Mouse (Mus musculus) layer of hippocampus, postnatal 36 days (tissue): ENCODE measurements around the gene Fam126a. TPM values are rescaled to one million over a fixed set of nuclear protein-coding genes. Genes with fewer than 3 reads are reported as not detected.
A peak's percentile ranks its signal among the peaks of the same experiment; 100 is the strongest.
"Not testable (repeated sequence)": the region's sequence is repeated elsewhere in the genome, so short reads cannot be mapped to it uniquely, and the experiment has no call there.

ENCODE experiments used
- DNase-seq, 2 experiments: peaks; one replicate each; pipeline ENCODE4 v3.0.0; 2022
- total RNA-seq, 2 experiments: library from RNA; stranded (reverse); gene quantifications; 2 replicates each; pipeline ENCODE4 v1.2.3; 2021

The Fam126a gene
- total RNA-seq, 2 experiments from 2014 or later, result 28.1 to 28.7 TPM

DNA sequence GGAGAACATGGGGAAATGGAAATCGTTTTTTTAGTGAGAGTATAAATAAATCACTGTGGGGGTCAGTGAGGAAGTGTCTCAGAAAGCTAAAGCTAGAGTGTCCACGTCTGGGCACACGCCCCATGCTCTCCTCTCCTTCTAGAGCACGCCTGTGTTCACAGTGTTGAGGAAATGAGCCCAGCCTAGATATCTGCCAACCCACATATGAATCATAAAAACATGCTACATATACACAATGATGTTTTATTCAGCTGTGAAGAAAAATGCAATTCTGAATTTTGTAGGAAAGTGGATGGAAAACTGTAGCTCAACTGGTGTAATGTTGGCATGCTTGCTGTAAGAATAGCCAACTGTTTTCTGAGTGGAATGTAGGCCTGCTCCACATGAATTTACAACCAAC is 130.3 kb downstream of the Fam126a start:
- no peak for DNase-seq

DNA sequence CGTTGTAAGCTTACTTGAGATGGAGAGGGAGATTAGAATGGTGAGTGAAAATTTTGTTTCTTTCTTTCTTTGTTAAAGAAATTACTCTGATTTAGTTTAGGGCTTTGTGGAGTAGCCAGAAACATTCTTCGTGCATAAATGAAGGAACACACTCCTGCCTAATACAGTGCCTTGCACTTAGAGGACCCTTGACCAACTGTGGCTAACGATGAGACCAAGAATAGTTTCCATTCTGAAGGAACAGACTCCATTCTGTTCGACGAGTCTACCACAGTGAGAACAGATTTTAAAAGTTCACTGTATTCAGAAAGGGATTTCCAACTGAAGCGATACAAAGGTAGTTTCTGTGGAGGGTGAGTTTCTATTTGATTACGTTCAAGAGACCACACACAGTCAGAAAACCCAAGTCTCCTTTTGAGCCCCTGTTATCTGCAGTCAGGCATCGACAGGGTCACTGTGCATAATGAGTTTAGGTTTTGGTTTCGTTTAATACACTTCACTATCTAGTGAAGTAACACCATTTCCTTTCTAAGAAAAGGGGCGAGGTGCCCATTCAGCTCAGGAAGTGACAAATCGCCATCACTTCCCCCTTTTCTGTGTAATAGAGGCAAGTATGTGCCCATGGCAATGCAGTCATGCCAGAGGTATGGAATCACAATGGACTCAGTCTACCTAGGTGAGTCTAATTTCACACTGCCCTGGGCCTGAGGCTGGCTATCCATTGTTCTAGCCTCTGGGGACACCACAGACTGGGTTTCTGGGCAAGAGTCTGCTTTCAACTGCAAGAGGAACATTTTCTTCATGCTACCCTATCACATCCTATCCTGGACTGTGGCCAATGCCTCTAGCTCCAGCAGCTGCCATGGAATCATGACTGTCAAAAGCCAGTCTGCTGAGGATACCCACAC is 136.4 kb downstream of the Fam126a start:
- peak; percentile 46 for DNase-seq

DNA sequence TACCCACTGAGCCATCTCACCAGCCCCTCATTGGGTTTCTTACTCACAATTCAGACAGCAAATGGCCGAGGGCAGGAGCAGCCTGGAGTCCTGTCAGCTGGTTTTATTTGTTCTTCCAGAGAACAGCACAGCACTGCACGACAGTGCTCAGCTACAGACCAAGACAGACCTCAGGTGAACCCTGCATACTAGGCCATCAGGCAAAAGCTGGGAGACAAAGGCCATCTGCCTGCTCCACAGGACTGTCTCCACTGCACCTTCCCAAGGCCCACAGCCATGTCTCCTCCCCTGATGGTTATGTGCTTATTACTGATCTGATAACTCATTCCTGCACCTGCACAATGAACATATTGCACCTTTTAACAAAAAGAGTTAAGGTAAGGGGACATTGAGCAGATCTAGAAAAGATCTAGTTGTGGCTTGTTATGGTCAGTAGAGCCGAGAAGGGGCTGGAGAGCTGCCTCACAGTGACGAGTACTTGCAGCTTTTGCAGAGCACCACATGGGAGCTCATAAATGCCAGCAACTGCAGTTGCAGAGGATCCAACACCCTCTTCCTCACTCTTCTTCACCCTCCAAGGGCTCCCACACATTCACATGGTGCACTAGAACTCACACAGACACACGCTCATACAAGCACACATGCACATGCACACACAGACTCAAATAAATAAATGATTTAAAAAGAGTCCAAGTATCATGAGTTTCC is 137.2 kb downstream of the Fam126a start:
- DNase-seq, result no peak

DNA sequence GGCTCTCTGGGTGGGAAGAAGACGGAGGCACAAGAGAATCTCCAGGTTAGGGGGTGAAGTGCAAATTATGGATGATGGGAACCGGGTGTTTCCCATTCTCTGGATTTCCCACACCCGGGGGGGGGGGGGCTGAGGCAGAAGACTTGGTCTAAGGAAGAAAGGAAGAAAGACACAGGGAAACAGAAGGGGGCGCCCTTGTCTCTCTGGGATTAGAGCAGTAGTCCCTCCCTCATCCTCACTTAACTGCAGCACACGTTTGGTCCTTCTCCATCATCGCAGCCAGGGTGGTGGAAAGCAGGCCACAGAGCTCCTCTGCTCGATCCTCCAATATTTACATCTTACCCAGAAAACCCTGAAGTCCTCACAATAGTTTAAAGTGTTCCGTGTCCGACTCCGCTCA is 139.8 kb downstream of the Fam126a start:
- peak; percentile 41 to 61 for DNase-seq

DNA sequence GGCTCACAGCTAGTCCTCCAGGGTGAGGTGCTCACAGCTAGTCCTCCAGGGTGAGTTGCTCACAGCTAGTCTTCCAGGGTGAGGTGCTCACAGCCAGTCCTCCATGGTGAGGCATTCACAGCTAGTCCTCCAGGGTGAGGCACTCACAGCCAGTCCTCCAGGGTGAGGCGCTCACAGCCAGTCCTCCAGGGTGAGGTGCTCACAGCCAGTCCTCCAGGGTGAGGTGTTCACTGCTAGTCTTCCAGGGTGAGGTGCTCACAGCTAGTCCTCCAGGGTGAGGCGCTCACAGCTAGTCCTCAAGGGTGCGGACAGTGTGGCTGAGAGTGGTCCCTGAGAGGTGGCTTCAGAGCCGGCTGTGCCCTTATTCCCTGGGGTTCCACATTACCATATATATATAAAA is 141.0 kb downstream of the Fam126a start:
- no peak for DNase-seq

DNA sequence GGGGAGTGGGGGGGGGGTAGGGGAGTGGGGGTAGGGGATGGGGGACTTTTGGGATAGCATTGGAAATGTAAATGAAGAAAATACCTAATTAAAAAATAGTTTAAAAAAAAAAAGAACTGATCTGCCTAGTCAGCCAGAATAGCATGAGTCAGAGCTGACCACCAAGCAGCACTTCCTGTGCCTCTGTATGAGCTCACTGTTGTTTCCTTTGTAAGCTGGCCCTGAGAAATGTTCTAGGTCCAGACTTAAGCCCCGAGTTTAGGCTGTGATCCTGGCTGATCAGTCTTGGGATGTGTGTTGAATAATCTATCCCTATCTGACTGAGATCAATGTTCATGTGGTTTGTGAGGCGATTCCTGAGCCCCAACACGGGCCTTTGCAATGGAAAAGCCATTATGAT is 143.4 kb downstream of the Fam126a start:
- no peak for DNase-seq

DNA sequence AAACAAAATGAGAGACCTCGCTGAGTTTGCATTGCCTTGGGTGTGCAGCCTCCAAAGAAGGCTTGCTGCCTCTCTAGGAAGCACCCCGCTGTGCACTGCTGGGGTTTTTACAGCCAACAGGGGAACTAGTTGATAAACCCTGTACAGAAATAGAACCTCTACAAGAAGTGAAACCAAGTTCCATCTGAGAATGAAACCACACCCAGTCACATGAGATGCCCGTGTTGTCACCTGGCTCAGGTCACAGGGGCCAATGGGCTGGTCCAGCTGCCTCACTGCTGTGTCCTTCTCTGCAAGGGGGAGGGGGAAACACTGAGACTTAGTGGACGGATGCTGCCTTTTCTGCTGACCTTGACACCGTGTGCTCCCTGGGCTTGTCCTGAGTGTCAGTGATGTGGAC is 156.0 kb downstream of the Fam126a start:
- DNase-seq, result no peak

DNA sequence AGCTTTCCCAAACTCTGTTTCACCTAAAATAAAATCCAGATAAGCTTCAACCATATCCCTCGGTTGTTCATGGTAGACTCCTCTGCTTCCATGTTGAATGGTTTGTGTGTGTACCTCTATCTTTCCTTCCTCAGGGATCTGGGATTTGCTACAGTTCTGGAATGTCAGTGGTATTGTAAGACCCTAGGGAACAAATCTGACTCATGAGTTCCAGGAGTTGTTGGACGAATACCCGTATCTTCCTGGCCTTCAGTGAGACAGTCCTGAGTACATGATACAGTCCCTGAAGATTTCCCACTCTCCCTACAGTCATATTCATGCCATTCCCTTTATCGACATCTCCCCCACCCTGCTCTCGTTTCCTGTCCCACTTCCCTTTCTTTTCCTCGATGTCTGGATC is 157.9 kb downstream of the Fam126a start:
- DNase-seq, result no peak

DNA sequence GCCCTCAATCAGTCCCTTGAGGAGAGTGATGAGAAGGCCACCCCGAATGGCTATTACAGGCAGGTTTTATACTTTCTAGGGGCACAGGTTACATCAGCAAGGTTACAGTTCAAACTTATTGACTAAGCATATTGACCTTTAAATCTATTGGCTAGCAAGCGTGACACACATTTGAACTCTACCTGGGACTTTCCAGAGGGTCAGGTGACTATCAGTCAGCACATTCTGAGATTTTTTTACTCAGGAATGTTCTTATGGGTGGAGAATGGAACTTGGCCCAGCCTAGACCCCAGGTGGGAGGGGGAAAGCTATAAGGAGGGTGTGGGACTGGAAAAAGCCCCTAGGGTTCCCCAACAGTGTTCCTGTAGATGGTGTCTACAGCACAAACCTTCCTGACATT is 159.2 kb downstream of the Fam126a start:
- not testable (repeated sequence) for DNase-seq

DNA sequence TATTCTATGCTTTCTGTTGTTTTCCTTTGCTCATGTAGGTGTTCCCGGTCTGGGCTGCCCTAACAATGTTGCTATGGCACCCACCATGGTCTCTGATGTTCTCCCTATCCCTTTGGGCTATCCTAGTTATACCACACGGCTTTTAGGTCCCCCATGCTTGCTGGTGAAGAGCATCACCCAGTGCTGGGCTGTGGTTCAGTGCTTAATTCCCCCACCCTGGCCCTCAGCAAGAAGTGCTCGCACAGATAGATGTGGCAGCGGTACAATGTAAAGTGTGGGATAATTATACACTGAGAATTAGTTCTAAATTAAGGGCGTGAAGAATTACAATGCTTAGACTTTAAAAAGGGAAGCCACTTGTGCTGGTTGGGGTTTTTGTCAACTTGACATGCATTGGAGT is 164.5 kb downstream of the Fam126a start:
- DNase-seq, result no peak

Other genes starting within 250 kb of the Fam126a start
- 10 to 100 TPM; 14.9 to 21.1 TPM for gene Pus7, start 247.0 kb downstream of the Fam126a start, total RNA-seq
- 10 to 100 TPM; 21.8 to 22.7 TPM for gene Rint1, start 243.0 kb downstream of the Fam126a start, total RNA-seq
- 10 to 100 TPM; 77.7 to 87.8 TPM for gene Tomm7, start 186.5 kb downstream of the Fam126a start, total RNA-seq
- gene Klhl7, start 69.9 kb upstream of the Fam126a start, total RNA-seq, result 100 to 1,000 TPM in 1 of 2 experiments, 10 to 100 TPM in 1; 98.6 to 104 TPM
- 10 to 100 TPM in 1 of 2 experiments, 1 to 10 TPM in 1; 9.8 to 12.1 TPM for gene Nupl2, start 134.3 kb upstream of the Fam126a start, total RNA-seq